Mouse (Mus musculus) CH12.LX (cell line): ENCODE measurements at regions not wholly inside any gene's neighbourhood (a gene's known extent, or its start where the extent isn't known, plus 50 kb on each side); places are given as distances from the start of the nearest gene placed in this dataset.

Experiments
- DNase-seq: peaks from one replicate; pipeline ENCODE4 v3.0.0-alpha.2; 2013; ENCODE audit errors: extremely low read depth
- H3K27ac ChIP-seq: 2 replicates; pipeline ENCODE4 v1.5.1; 2012; ENCODE audit warnings: low read depth, mild to moderate bottlenecking, control low read depth, moderate library complexity; ENCODE audit not compliant: insufficient read depth
- H3K27me3 ChIP-seq: replicated peaks from 2 replicates; pipeline ENCODE3; 2012; ENCODE audit warnings: inconsistent platforms
- H3K36me3 ChIP-seq, 2 experiments: replicated peaks in 1 of 2; 2 replicates each; pipeline versions ENCODE3 to v1.6.1; 2012; ENCODE audit warnings: inconsistent platforms in 1 of 2, low read length in 1 of 2, mild to moderate bottlenecking in 1 of 2, mixed read lengths in 1 of 2, moderate library complexity in 1 of 2; ENCODE audit not compliant: control insufficient read depth in 1 of 2, insufficient read depth in 1 of 2
- H3K4me1 ChIP-seq, 2 experiments: 2 replicates each; pipeline ENCODE4 v1.6.1; 2012; ENCODE audit warnings: inconsistent platforms in 1 of 2, moderate library complexity in 1 of 2; ENCODE audit not compliant: insufficient read depth in 2 of 2, control insufficient read depth in 1 of 2
- H3K4me2 ChIP-seq: 2 replicates; pipeline ENCODE4 v1.6.1; 2012; ENCODE audit warnings: low read depth, mild to moderate bottlenecking, control low read depth; ENCODE audit not compliant: poor library complexity, insufficient read depth, severe bottlenecking
- H3K4me3 ChIP-seq, 3 experiments: fragments of 150-350 bp in 1 of 3; sonication (generic) in 1 of 3; replicated peaks in 1 of 3; 2 replicates each; pipeline versions ENCODE3 to v1.5.1; 2011 to 2012; ENCODE audit warnings: low read depth in 2 of 3, low read length in 2 of 3, mild to moderate bottlenecking in 2 of 3, moderate library complexity in 2 of 3, control low read depth in 1 of 3, improper control_type of control experiment in 1 of 3, inconsistent platforms in 1 of 3, mixed read lengths in 1 of 3; ENCODE audit not compliant: poor library complexity in 1 of 3
- H3K79me2 ChIP-seq: replicated peaks from 2 replicates; pipeline ENCODE4 v1.6.1; 2012; ENCODE audit warnings: mild to moderate bottlenecking, moderate library complexity; ENCODE audit not compliant: control insufficient read depth, poor library complexity, insufficient read depth, severe bottlenecking; ENCODE audit errors: extremely low read depth
- H3K9ac ChIP-seq: 2 replicates; pipeline ENCODE4 v1.6.1; 2012; ENCODE audit warnings: low read depth, mild to moderate bottlenecking, control low read depth, moderate library complexity; ENCODE audit not compliant: insufficient read depth
- H3K9me3 ChIP-seq: replicated peaks from 2 replicates; pipeline ENCODE3; 2012; ENCODE audit warnings: low read length, inconsistent platforms, mixed read lengths
- BHLHE40 ChIP-seq: IDR thresholded peaks from 2 replicates; pipeline ENCODE4 v1.6.1; 2011; ENCODE audit warnings: mild to moderate bottlenecking, low read depth, low read length, improper control_type of control experiment
- CHD2 ChIP-seq: IDR thresholded peaks from 2 replicates; pipeline ENCODE4 v1.6.1; 2011; ENCODE audit warnings: low read length, improper control_type of control experiment
- ELF1 ChIP-seq: IDR thresholded peaks from 2 replicates; pipeline ENCODE4 v1.6.1; 2014; ENCODE audit warnings: low read depth, mild to moderate bottlenecking, inconsistent platforms, low read length, improper control_type of control experiment
- EP300 ChIP-seq: IDR thresholded peaks from 2 replicates; pipeline ENCODE4 v1.6.1; 2011; ENCODE audit warnings: low read length, improper control_type of control experiment
- GABPA ChIP-seq: IDR thresholded peaks from 2 replicates; pipeline ENCODE4 v1.6.1; 2012; ENCODE audit warnings: low read depth, low read length, improper control_type of control experiment, inconsistent platforms; ENCODE audit not compliant: insufficient replicate concordance
- IRF4 ChIP-seq: IDR thresholded peaks from 2 replicates; pipeline ENCODE4 v1.6.1; 2014; ENCODE audit warnings: low read depth, mild to moderate bottlenecking, inconsistent platforms, low read length, improper control_type of control experiment
- JUN ChIP-seq: IDR thresholded peaks from 2 replicates; pipeline ENCODE4 v1.6.1; 2011; ENCODE audit warnings: low read depth, mild to moderate bottlenecking, low read length, improper control_type of control experiment, moderate library complexity; ENCODE audit not compliant: insufficient read depth
- JUND ChIP-seq: conservative IDR thresholded peaks from 2 replicates; pipeline ENCODE4 v1.6.1; 2011; ENCODE audit warnings: low read depth, low read length, improper control_type of control experiment
- KAT2A ChIP-seq: IDR thresholded peaks from 2 replicates; pipeline ENCODE4 v1.6.1; 2012; ENCODE audit warnings: low read length, improper control_type of control experiment, inconsistent platforms; ENCODE audit not compliant: insufficient replicate concordance
- MAFK ChIP-seq: IDR thresholded peaks from 2 replicates; pipeline ENCODE4 v1.6.1; 2011; ENCODE audit warnings: low read length, improper control_type of control experiment; ENCODE audit not compliant: insufficient replicate concordance
- MAZ ChIP-seq: IDR thresholded peaks from 2 replicates; pipeline ENCODE4 v1.6.1; 2012; ENCODE audit warnings: low read depth, mild to moderate bottlenecking, inconsistent platforms, low read length, improper control_type of control experiment, moderate library complexity
- MXI1 ChIP-seq: IDR thresholded peaks from 2 replicates; pipeline ENCODE4 v1.6.1; 2011; ENCODE audit warnings: mild to moderate bottlenecking, low read depth, low read length, improper control_type of control experiment
- MYC ChIP-seq: IDR thresholded peaks from 2 replicates; pipeline ENCODE4 v1.6.1; 2011; ENCODE audit warnings: low read depth, mild to moderate bottlenecking, improper control_type of control experiment, low read length
- NELFE ChIP-seq: IDR thresholded peaks from 2 replicates; pipeline ENCODE4 v1.6.1; 2011; ENCODE audit warnings: low read depth, low read length, improper control_type of control experiment
- POLR2A ChIP-seq: IDR thresholded peaks from 2 replicates; pipeline ENCODE4 v1.6.1; 2011; ENCODE audit warnings: low read depth, mild to moderate bottlenecking, improper control_type of control experiment, low read length
- RAD21 ChIP-seq: IDR thresholded peaks from 2 replicates; pipeline ENCODE4 v1.6.1; 2011; ENCODE audit warnings: low read depth, mild to moderate bottlenecking, low read length, improper control_type of control experiment, moderate library complexity
- RCOR1 ChIP-seq: conservative IDR thresholded peaks from 2 replicates; pipeline ENCODE4 v1.6.1; 2012; ENCODE audit warnings: low read depth, mild to moderate bottlenecking, inconsistent platforms, low read length, improper control_type of control experiment
- SMC3 ChIP-seq: IDR thresholded peaks from 2 replicates; pipeline ENCODE4 v1.6.1; 2011; ENCODE audit warnings: low read depth, low read length, improper control_type of control experiment
- USF2 ChIP-seq: conservative IDR thresholded peaks from 2 replicates; pipeline ENCODE4 v1.6.1; 2011; ENCODE audit warnings: low read depth, low read length, improper control_type of control experiment
- ZKSCAN1 ChIP-seq: IDR thresholded peaks from 2 replicates; pipeline ENCODE4 v1.6.1; 2012; ENCODE audit warnings: low read depth, inconsistent platforms, low read length, improper control_type of control experiment, borderline replicate concordance
- ZMIZ1 ChIP-seq: IDR thresholded peaks from 2 replicates; pipeline ENCODE4 v1.6.1; 2012; ENCODE audit warnings: low read depth, mild to moderate bottlenecking, inconsistent platforms, low read length, improper control_type of control experiment
- ZNF384 ChIP-seq: IDR thresholded peaks from 2 replicates; pipeline ENCODE4 v1.6.1; 2012; ENCODE audit warnings: low read depth, low read length, improper control_type of control experiment, inconsistent platforms
- dilution Hi-C: fragments of 300-500 bp; cut with MboI; formaldehyde crosslinking; loops from 2 replicates; pipeline ENCODE4 v1.14.3; 2020; ENCODE audit warnings: low sequenced_read_pairs; ENCODE audit not compliant: extremely low pct_unique_long_range_greater_than_20kb, extremely low pct_ligation_motif_present
- in situ Hi-C: fragments of 300-500 bp; cut with MboI; formaldehyde crosslinking; loops from 3 replicates; pipeline ENCODE4 v1.14.3; 2019; ENCODE audit warnings: low sequenced_read_pairs, low pct_ligation_motif_present, low pct_unique_long_range_greater_than_20kb, mixed read lengths

GRCm38 (mm10) chr6:107459220-107459619, 70.3 kb upstream of the Lrrn1 start:
- in situ Hi-C loops = no loop called here
- Histone ChIP-seq H3K4me1 (no peaks in the 10 kb centered on the region), H3K36me3 (no peaks in the 10 kb centered on the region), H3K9me3 (no peaks in the 10 kb centered on the region), H3K4me2 (no peak overlapping the region), H3K9ac (no peak overlapping the region), H3K79me2 (no peaks in the 10 kb centered on the region), H3K27ac (no peak overlapping the region), H3K4me3 (no peak overlapping the region), H3K27me3 (no peaks in the 10 kb centered on the region)
- TF ChIP-seq EP300 (no peak), MYC (no peak), BHLHE40 (no peak), NELFE (no peak), IRF4 (no peak), RCOR1 (no peak), POLR2A (no peak), MXI1 (no peak), GABPA (no peak), KAT2A (no peak), USF2 (no peak), MAFK (no peak)
- dilution Hi-C loops = no loop called here
- DNase-seq = no peak

GRCm38 (mm10) chr6:107462440-107462839, 67.1 kb upstream of the Lrrn1 start:
- Histone ChIP-seq H3K9me3 (no peaks in the 10 kb centered on the region), H3K36me3 (no peaks in the 10 kb centered on the region), H3K4me2 (no peak overlapping the region), H3K79me2 (no peaks in the 10 kb centered on the region), H3K27me3 (peaks cover 2% of the 10 kb centered on the region), H3K4me3 (no peak overlapping the region), H3K9ac (no peak overlapping the region), H3K27ac (no peak overlapping the region), H3K4me1 (no peaks in the 10 kb centered on the region)
- TF ChIP-seq KAT2A (no peak), ZNF384 (no peak), RCOR1 (no peak), ZKSCAN1 (no peak), CHD2 (no peak), SMC3 (no peak), MXI1 (no peak), ZMIZ1 (no peak), ELF1 (no peak), JUN (no peak), GABPA (no peak), NELFE (no peak), MAZ (no peak), RAD21 (no peak), JUND (no peak)
- no peak for DNase-seq
- in situ Hi-C loops = no loop called here
- dilution Hi-C loops = no loop called here
